Mouse (Mus musculus) liver (tissue): ENCODE results near the gene Slc16a13.
A peak's percentile ranks its signal among the peaks of the same experiment; 100 is the strongest.

Experiments
- DNase-seq: peaks from one replicate; pipeline ENCODE4 v3.0.0-alpha.2; 2020; ENCODE audit warnings: mixed read lengths

Slc16a13 gene

DNA sequence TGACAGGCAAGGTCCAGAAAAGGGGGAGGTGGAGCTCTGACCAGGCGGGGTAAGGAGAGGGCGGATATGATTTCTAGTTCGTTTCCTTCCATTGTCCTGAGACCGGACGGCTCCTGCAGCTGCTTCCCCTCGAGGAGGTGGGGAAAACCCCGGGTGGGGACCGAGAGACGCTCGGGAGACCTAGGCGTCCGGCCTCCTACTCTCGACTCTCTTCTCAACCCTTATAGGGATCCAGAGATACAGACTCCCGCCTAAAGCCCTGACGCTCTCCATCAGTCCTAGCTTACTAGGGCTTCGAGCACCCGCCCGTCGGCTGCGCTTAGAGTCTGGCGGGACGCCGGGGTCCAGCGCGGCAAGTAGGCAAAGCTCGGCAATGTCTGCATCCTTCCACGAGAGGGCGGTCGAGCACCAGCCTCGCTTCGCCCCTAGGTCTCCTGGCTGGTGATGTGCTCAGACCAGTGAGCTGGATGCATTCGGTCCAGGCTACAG lies 9.4 kb upstream of the Slc16a13 start:
- DNase-seq: peak; percentile 87

DNA sequence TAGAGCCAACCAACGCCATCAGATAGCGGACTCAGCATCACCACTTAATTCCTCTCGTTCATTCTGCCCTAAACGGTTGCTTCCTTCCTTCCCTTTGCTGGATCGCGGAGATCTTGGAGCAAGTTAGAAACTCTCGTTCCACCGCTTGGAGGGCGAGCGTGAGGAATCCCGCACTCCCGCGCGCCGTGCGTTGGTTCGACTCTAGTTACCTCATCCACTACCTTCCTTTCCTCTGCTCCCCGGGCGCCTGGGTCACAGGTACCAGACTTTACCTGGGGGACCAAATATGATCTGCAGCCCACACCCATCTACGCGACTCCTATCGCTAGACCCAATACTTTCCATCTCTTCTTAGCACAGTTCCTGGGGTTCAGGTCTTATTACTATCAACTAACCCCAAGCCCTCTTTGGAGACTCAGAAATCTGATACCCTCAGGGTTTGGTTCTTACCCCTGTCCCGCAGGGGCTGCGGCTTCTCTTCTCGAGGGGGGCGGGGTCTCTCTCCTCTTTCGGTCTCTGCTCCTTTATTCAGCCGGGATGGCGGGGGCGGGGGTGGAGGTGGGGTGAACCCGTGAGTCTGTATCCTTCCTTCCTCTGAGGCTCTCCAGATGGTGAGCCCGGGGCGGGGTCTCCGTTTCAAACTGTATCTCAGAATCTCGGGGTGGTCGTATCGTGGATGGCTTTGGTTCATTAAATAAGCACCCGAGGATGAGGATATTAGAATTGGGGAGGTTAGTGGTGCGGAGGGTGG lies 8.6 kb upstream of the Slc16a13 start, which contains the start of gene Bcl6b:
Gene Bcl6b, minus strand, starts transcription at position 539 of the 751 bp plus-strand sequence.
- no peak for DNase-seq

DNA sequence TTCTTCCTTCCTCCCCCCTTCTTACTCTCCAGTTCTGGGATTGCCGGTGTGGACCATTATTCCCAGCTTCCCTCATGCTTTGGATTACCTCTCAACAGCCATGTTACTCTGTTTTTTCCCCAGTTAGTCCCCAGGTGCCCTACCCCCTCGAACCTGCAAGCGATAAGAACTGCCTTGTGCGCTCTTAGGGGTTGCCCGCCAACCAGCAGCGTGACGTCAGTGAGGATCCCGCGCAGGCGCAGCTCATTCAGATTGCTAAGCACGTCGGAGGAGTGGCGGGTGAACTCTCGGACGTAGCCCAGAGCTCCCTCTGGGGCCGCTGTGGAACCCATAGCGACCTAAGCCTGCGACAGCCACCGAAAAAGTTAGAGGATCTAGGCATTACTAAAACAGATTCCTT lies 8.0 kb upstream of the Slc16a13 start:
- peak; percentile 93 for DNase-seq

DNA sequence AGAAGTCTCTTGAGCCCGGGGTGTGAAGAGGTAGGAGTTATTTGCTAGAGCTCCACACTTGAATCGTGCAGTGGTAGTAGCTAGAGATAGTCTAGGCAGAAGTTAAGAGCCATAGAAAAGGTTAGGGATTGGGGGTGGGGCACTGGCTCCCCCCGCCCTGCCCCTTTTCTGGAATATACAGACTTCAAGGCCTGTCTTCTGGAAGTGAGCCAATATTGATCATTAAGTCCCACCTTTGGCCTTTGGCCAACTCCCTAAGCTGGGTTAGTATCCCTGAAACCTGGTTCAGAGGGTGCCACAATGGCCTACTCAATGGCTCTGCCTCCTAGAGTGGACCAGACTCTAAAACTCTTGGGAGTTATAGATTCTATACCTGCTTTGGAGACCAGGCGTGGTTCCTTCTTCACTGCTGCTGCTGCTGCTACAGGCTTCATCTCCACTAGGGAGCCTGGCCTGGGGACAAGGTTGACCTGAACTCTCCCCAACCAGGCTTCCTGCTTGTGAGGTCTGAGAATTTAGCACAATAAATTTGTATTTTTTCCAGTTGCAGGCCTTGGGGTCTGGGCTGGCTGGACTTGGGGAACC lies 6.9 kb upstream of the Slc16a13 start:
- DNase-seq: no peak

DNA sequence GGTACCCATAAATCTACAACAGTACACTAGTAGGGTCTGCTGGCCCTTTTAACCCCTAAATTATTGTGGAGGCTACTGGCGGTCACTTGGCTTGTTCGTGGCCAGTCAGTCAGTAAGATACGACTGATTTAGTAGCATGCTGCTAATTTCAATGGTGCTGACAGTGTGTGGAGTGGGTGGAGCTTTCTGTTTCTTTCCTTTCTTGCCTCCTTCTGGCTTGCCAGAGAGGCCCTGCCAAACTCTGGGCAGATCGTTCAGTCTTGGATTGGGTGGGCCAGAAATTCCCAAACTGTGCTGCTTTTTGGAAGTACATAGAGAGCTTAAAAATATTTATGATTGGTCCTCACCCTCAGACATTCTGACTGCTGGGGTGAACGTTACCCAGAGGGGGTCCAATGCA lies 6.3 kb upstream of the Slc16a13 start:
- DNase-seq: no peak

DNA sequence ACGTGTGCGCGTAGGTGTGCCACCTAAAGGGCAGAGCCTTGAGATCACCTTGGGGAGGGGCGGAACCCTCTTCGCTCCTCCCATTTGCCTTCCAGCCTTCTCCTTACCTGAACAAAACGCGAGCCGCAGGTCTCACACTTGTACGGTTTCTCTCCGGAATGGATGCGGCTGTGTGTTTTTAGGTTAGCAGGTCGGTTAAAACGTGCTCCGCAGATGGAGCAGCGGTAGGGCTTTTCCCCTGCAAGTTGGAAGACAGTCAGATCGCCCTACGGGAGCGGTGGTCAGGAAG lies 5.7 kb upstream of the Slc16a13 start:
- DNase-seq: no peak

DNA sequence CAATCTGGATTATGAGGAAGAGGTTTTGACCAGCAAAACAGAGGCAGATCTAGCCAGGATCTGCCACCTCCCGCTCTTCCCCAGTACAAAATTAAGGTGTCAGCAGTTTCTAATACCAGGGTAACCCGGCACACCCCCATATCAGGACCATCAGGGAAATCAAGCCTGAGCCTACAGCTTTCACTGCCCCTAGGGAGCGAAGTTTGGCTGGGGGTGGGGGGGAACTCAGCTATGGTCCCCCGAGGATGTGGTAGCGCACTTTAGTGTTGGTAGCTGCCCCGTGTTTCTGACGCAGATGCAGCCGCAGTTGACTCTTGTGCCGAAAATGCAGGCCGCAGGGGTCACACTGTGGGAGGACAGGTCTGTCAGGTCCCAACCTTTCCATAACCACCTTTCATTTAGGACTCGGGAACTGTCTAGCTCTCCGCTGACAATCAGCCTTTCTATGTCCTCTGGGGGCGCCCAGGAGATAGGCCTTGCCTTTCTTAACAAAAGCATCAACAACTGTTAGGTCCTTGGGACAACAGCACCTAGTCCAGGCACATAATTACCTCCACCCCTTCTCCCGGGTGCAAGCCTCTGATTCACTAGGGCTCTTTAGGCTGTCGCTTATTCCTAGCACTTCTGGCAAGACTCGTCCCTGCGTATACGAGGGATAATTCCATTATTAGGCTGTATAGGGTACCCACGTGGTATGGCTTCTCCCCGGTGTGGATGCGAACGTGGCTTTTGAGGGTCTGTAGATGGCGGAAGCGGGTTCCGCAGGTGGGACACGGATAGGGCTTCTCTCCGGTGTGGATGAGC lies 5.1 kb upstream of the Slc16a13 start:
- DNase-seq: no peak

DNA sequence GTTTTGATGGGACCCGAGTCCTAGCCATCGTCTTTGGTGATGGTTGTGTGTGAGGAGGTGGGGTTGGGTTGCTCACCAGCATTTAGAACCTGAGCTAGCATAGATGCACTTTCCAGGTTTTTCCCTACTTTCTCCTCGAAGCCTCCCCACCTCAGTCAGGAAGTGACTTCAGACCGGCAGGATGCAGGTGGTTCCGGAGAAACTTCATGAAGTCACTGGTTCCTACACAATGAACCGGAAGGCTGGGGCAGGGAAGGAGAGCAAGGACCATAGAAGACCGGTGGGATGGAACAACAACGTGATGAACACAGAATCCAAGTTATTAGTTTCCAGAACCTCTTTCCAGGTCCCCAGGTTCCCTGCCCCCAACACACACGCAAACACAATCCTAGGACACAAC lies 2.9 kb upstream of the Slc16a13 start:
- DNase-seq: no peak

DNA sequence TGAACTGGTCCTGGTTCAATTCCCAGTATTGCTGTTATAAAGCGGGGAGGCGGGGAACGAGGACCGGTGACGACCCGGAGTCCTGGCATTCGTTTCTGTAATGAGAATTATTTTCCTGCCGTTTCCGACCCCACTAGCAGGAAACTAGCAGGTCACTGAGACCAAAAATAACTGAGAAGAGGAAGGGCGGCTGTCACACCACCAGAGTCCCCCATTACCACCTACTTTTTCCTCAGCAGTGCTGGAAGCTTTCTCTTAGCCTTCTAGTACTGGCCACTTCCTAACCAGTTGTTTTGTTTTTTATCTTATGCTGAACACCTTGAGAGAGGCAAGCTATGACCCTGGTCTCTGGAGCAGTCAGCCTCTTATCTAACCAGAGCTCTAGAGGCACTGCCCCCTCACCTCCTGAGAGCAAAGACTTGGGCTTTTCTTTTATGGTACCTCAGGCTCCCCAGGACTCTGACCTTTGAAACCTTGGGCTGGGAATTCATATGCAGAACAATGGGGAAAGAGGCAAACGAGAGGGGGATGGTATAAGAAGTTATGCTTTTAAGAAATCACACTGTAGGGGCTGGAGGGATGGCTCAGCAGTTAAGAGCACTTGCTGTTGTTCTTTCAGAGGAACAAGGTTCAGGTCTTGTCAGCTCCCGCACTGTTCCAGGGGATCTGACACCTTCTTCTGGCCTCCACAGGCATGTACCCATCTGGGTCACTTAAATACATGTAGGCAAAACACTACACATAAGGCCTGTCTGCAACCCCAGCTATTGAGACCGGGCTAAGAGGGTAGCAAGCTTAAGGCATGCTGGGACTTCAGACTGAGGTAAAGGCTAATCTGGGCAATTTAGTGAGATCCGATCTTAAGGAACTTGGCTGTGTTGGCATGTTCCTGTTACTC lies 988 bp upstream of the Slc16a13 start:
- DNase-seq: peak; percentile 78

DNA sequence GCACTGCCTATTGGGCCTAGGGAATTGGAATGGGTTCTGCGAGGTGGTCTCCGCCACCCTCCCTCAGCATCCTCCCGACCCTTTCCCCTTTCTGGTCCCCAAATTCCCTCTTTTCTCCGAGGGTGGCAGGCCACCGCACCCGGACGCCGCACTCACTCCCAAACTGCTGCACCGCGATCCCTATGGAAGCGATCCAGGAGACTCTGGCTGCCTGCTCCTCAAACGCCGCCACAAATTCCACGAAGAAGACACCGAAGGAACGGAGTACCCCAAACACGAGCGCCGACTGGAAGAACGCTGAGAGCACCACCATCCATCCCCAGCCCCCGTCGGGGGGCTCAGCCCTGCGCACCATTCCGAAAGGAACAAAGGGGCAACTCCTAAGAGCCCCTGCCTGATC lies 541 bp downstream of the Slc16a13 start:
- DNase-seq: no peak

DNA sequence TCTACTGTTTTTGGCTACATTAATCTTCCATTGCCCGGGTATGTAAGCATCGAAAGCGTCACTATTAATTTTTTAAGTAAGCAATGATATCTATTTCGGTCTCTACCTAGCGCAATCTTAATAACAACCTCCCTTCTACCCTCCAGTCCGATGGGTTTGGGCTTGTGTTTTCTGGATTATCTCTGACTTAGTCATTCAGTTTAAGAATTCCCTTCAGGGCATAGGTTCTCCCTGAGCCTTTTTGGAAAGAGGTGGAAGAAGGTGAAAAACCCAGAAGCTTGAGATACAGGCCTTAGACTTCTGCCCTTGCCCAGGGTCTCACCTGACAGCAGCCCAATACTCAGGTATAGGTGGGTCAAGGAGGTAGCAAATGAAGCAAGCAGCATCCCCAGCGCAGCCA lies 991 bp downstream of the Slc16a13 start:
- no peak for DNase-seq

DNA sequence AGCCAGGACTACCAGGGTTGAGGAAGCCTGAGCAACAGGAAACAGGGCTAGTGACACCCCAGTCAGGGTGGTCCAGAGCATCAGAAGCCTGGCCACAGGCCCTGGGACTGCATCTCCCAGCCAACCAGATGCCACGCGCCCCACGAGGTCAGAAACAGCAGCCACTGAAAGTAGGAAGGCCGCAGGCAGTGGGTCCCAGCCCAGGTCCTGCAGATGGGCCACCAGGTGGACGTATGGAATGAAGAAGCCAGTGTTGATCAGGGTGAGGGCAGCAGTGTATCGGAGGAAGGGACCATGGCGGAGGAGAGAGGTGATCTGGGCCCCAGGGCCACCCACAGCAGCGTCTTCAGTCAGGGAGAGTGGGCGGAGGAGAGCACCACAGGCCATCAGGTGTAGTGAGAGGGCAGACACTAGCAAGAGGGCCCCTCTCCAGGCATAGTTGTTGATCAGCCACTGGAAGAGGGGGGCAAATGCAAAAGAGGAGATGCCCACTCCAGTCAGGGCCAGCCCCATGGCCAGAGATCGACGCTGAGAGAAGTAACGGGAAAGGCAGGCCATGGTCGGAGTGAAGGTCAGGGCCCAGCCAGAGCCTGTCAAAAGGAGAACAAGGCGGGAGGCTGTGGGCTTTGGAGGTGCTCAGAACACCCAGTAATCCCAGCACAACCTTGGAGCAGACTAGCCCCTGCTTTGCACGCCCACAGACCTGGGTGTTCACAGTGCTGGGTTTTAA lies 2.0 kb downstream of the Slc16a13 start:
- no peak for DNase-seq

DNA sequence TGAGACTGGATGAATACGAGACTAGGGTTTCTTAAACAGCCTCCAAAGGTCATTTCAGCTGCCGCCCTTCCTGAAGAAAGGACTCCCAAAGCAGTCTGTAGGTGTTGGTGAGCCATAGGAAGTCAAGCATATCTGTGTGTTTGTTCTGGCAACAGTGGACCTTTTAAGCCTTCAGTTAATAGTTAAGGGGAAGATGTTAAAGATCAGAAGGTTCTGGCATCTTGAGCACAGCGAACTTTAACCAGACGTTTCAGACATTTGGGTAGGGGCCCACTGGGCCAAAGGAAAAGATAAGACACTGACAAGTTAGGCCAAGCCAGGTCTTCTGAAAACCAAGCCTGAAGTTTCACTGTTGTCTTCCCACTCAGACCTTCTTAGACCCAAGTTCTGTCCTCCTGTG lies 2.8 kb downstream of the Slc16a13 start:
- no peak for DNase-seq

DNA sequence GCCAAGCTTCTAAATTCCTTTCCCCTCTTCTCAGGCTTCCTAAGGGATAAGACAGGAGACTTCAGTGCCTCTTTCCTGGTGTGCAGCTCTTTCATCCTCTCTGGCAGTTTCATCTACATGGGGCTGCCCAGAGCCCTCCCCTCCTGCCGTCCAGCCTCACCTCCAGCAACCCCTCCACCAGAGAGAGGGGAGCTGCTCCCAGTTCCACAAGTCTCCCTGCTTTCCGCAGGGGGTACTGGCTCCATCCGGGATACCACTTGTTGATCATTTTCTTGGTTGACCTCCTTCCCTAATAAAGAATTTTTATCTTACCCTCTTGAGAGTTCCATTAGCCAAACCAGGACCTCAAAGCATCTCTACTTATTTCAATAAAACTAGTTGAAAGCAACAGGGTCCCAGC lies 4.8 kb downstream of the Slc16a13 start:
- DNase-seq: no peak

DNA sequence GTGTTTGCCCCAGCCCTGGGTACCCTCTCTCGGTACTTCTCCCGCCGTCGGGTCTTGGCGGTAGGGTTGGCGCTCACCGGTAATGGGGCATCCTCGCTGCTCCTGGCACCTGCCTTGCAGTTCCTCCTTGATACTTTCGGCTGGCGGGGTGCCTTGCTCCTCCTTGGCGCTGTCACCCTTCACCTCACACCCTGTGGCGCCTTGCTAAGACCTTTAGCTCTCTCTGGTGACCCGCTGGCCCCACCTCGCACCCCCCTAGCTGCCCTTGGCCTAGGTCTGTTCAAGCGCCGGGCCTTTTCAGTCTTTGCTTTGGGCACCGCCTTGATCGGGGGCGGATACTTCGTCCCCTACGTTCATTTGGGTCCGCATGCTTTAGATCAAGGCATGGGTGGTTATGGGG lies 5.6 kb downstream of the Slc16a13 start:
- DNase-seq: no peak

DNA sequence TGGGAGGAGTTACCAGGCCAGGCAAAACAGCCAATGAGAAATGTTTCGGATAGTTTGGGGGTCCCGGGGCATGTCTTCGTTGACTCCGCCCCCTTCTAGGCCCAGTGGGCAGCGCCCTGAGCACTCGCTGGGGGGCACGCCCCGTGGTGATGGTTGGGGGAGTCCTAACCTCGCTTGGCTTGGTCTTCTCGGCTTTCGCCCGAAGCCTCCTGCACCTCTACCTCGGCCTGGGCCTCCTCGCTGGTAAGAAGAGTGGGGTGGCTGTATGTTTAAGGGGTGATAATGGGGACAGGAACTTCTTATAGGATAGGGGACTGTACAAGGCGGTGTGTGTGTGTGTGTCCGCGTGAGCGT lies 6.0 kb downstream of the Slc16a13 start:
- DNase-seq: no peak

DNA sequence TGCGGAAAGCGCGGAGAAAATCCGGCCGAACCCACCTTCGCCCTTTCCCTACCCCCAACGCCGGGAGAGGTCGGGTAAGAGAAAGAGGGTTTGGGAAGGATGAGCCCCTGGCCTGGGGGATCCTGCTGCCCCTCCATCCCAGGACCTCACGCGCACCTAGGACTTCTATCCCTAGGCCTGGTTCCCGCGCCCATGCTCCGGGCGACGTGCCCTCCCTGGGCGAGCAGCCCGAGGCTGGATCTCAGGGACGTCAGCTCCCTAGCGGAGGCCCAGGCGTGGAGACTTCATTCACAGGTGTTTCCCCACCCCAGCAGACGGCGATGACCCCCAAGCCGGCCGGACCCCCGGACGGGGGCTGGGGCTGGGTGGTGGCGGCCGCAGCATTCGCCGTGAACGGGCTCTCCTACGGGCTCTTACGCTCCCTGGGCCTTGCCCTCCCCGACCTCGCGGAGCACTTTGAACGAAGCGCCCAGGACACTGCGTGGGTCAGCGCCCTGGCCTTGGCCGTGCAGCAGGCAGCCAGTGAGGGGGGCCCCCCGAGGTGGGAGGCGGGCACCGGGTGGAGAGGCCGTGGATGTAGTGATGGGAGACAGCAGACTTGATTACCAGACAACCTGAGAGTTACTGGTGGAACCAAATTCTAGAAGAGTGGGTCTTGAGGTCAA lies 6.5 kb downstream of the Slc16a13 start:
- no peak for DNase-seq

DNA sequence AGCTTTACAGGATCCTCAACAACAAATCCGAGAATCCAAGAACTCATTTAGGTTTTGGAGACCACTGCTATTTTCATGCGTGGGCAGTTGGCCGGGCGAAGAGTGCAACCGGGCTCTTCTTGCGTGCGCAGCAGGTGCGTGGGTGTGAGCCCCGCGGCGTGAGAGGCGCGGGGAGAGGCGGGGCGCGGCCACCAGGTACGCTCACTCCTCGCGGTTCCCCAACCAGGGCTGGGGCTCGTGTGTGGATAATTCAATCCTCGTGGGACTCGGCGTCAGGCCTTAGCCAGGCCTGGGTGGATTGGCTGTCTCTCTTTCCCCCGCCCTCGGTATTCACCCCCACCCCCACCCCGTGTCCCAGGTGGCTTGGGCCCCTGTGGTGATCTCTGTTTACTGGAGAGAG lies 7.1 kb downstream of the Slc16a13 start:
- no peak for DNase-seq

DNA sequence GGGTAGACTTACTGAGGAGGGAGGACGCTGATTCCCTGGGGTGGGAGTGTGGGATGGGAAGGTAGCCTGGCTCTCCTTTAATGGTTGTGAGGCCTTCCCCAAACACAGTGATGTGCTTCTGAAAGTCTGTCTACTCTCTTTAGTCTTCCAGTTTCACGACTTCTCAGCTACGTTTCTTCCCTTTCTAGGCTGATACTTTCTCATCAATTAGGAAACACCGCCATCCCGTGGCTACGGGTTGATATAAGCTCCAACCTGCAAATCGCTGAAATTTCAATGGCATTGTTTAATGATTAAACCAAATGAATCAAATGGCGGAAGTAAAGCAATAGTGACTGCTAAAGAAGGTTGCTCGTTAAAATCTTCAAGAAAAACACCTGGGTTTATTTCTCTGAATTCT lies 8.0 kb downstream of the Slc16a13 start:
- DNase-seq: peak; percentile 55

DNA sequence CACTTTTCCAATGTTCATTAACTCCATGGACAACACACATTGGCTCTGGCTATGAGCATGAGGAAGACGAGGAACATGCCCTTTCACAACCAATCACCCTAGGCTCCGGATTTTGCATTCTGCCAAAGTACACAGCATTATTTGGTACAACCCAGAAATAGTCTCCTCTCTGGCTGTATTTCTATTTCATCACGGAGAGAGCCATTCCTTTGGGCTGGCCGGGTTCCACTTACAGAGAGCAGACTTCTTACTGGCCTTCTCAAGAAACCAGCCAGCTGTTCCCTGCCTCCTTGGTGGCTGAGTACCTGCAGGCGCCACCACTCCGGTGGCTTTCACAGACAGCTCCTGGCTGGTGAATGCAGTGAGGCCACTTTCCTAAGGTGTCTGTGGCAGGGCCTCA lies 8.4 kb downstream of the Slc16a13 start, which contains the start of gene Slc16a11:
Gene Slc16a11, plus strand, starts transcription at position 330 of the 400 bp plus-strand sequence.
- DNase-seq: no peak

DNA sequence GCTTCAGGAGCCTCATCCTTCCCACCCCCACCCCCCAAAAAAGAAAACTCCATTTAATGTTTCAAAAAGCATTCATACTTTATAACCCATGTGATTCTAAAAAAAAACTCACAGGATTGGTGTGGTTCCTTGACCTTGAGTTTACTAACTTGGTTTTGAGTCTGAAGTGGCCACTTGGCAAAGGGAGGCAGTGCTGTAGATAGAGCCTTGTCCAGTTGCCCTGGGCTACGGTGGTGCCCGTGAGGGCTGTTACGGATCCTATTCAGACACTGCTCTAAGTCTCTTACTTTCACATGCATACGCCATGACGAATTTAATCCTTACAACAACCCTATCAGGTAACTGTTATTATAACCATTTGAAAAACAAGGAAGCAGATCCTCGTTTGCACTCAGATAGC lies 8.9 kb downstream of the Slc16a13 start:
- no peak for DNase-seq

DNA sequence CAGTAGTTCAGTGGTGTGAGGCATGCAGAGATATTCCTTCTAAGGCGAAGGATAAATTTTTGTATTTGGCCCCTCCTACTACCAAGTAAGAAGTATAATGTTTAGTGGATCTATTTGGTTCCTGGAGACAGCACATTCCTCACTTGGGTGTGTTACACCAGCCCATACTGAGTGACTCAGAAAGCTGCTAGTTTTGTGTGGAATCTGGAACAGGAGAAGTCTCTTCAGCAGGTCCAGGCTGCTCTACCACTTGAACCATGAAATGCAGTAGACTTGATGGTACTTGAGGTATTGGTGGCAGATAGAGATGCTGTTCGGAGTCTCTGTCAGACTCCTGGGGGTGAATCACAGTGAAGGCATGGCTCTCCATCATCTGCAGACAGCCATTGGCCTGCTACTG lies 10.2 kb downstream of the Slc16a13 start:
- DNase-seq: no peak
